Mouse (Mus musculus): Measurements from ENCODE around the gene Akap5. TPM values are rescaled to one million over a fixed set of nuclear protein-coding genes. Genes with fewer than 3 reads are reported as not detected.

The Akap5 gene
- total RNA-seq, 2 experiments from 2014 or later: 58.6 to 66.5 TPM

DNA sequence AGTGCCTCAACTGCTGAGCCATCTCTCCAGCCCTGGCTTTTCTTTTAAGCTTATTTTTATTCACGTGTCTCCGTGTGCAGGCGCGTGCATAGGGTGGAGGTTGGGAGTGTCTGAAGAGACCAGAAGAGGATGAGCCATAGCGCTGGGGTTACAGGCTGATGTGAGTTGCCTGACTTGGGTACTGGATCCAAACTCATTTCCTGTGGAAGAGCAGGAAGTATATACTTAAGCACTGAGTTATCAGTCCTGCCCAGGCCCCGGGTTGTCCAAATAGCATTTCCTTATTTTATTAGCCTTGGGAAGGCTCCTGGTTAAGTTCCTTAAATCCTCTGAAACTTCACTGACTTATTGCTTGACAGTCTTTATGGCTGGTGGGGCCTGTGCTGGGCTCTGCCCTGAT, 14.7 kb upstream of the Akap5 start:
- no peak for DNase-seq (ENCODE audit: extremely low spot score in 1 of 2, low spot score in 1 of 2)

DNA sequence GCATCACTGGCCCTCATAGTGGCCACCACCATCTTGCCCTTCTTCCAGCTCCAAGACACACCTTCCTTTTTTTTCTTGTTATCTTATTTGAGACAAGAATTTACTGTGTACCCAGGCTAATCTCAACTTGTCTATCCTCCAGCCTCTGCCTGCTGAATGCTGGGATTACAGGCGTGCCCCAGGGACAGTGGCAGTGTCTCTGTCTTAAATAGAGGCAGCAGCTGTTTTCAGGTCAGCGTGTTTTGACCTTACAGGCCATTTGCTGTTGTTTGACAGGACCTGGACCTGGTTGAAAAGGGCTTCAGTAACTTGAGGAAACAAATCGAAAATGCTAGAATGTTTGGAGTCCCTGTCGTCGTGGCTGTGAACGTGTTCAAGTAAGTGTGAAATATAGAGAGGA, 14.1 kb upstream of the Akap5 start:
- no peak for DNase-seq (ENCODE audit: extremely low spot score in 1 of 2, low spot score in 1 of 2)

DNA sequence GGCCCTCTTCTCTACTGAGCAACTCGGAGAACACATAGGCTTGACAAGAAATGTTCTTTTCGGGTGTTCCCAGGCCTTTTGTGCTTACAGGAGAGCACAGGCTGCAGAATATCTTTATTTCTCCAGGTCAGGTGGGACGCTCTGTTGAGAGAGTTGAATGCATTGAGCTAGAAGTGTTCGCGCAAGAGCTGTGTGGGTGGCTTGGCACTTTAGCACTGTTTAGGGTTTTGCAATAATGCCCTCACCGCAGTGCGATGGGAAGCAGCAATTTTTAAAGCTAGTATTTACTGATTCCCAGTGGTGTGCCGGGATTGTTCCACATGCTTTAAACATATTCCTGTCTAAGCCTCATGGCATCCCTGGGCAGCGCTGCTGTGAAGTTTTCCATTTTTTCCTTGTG, 13.5 kb upstream of the Akap5 start:
- no peak for DNase-seq (ENCODE audit: extremely low spot score in 1 of 2, low spot score in 1 of 2)

DNA sequence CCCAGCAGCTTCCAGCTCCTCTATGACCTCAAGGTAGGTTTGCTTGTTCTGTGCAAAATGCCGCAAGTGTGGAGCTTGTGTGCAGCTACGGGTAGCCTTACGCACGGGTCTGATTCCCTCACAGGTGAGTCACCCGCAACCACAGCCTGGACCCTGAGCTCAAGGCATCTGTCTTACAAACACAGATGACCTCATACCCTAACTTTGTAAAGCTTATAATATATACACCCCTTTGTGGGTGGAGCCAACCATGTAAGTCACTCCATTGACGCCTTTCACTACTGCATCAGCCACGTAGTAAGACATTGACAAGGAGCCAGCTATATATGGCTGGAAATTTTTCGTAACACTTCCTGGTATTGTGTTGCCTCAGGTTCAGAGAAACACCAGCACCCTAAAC, 12.7 kb upstream of the Akap5 start:
- DNase-seq (ENCODE audit: extremely low spot score in 1 of 2, low spot score in 1 of 2): no peak

DNA sequence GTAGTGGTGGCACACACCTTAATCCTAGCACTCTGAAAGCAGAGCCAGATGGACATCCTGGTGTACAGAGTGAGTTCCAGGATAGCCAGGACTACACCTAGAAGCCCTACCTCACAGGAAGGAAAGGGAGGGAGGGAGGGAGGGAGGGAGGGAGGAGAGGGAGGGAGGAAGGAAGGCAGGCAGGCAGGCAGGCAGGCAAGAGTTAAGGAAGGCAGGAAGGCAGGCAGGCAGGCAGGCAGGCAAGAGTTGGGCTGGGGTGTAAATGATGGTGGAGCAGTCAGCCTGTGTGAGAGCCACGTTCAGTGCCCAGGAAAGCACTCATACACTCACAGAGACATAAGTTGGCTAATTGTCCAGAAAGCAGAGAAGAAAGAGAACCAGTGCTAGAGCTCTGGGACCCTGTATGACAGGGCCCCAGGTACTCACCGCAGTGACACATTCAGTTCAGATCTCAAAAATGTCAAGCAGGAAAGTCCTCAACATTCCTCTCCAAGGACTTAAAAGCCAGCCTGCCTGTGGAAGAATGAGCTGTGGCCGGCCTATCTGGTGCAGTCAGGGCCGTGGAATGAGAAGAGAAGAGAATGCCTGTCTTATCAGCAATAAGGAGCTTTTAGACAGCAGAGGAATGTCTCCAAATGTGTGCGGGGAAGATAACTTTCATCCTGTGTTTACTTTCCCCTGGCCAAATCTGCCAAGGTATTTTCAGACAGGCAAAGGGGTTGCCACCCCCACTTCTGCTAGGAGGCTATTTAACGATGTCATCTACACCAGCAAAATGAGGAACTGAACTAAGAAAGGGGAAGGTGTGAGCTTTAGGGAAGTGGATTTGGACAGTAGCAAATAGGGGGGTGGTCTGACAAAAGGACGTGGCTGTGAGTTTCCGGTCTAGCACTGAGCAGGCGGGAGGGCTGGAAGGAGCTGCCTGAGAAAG, 6.1 kb upstream of the Akap5 start:
- no peak for DNase-seq (ENCODE audit: extremely low spot score in 1 of 2, low spot score in 1 of 2)

DNA sequence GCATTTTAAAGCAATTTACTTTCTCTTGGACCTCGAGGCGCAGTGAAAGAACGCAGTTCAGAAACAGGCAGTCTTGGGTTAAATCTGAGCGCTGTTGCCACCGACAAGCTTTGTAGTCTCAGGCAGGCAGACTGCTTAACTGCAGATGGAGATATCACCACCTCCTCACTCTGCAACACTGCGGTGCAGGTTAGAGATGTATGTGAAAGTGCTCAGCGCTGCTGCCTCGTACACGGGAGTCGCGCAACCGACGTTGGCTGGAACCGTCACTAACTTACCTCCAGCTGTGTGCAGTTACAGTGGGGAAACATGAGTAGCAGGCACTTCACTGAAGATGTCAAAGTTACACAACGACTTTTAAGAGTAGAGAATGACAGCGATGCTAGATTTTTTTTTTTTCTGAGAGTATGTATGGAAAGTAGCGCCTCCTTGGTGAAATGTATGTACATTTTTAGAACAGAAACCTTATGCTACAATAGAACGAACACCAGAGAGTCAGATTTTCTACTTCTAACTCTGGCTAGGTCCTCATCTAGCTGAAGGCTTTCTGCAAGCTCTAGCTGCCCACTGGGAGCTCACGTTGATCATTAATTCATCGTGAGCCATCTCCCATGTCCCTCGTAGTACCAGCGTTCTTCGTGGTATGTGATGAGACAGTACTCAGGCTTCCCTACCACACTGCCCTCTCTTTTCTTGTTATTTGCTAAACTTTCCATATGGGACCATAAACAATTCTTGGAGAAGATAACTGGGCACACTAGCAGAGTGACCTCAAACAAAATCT, 1.9 kb downstream of the Akap5 start:
- no peak for DNase-seq (ENCODE audit: extremely low spot score in 1 of 2, low spot score in 1 of 2)

DNA sequence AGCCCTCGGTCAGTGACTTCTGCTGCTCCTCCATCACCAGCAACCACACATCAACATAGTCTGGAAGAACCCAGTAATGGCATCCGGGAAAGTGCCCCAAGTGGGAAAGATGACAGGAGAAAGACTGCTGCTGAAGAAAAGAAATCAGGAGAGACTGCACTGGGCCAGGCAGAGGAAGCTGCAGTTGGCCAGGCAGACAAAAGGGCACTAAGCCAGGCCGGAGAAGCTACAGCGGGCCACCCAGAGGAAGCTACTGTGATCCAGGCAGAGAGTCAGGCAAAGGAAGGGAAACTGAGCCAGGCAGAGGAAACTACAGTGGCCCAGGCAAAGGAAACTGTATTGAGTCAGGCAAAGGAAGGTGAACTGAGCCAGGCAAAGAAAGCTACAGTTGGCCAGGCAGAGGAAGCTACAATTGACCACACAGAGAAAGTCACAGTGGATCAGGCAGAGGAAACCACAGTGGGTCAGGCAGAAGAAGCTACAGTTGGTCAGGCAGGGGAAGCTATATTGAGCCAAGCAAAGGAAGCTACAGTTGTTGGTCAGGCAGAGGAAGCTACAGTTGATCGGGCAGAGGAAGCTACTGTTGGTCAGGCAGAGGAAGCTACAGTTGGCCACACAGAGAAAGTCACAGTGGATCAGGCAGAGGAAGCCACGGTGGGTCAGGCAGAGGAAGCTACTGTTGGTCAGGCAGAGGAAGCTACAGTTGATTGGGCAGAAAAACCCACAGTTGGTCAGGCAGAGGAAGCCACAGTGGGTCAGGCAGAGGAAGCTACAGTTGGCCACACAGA, 4.1 kb downstream of the Akap5 start:
- no peak for DNase-seq (ENCODE audit: extremely low spot score in 1 of 2, low spot score in 1 of 2)

DNA sequence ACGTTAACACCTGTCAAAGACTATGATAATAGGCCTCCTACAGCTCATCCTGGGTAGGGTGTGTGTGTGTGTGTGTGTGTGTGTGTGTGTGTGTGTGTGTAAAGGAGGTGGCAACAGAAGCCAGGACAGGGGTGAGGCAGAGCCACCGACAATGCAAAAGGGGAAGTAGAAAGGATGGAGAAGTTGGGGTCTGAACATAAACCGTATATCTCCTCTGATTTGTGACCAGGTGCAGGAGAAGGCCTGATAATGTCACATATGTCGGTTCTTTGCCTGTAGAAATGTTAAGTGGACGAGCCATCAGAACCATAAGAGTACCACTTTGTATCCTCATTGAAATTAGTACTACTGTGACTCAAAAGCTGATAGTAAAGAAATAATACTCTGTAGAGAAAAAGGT, 9.0 kb downstream of the Akap5 start:
- DNase-seq (ENCODE audit: extremely low spot score in 1 of 2, low spot score in 1 of 2): no peak

DNA sequence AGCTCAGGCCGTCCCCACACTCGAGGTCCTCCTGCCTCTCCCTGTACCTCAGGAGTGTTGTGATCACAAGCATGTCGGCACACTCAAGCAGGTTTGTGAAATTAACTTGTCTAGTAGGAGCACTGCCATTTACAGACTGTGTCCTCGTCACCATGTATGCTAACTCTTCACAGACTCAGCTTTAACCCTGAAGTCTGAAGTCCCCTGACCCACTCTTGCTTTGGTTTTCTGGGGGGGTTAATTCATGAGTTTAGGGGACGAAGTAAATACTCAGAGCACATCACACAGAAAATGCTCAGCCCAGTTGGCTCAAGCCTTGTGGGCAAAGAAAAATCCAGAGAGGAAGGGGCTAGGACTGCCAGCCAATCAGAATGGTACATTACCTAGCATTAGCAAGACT, 10.9 kb downstream of the Akap5 start:
- DNase-seq (ENCODE audit: extremely low spot score in 1 of 2, low spot score in 1 of 2): no peak

DNA sequence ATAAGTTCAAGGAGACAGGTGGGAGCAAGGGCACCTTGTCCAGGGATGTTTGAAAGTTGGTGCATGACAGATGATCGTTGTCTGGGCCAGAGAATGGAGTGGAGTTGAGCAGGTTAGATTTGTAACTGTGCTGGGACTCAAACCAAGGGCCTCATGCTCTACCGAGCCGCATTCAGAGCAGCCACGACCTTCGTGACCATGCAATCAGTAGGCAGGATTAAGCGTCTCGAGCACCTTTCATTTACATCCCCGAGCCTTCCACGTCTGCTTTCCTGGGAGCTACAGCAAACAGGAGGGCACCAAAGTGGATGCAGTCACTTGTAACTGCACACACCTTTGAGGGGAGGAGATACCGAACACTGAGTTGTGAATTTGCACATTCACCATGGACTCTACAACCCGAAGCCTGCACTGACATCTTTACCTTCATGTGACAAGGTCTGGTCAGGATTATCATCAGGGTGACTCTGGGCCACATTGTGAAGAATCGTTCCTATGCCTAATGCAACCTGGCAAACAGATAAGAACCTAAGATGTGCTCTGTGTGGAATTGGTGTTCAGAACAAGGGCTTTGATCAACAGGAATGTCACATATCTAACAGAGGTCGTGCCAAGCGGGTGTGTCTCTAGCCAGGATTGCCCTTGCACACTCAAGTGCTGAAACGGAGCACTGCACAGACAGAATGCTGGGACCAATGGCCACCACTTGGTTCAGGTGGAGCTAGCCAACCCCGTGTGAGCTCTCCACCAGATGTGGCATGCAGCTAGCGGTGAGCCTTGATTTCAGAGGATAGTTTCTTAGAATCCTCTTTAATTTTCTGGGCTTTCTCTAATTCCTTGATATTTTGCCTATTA, 11.6 kb downstream of the Akap5 start:
- no peak for DNase-seq (ENCODE audit: extremely low spot score in 1 of 2, low spot score in 1 of 2)

DNA sequence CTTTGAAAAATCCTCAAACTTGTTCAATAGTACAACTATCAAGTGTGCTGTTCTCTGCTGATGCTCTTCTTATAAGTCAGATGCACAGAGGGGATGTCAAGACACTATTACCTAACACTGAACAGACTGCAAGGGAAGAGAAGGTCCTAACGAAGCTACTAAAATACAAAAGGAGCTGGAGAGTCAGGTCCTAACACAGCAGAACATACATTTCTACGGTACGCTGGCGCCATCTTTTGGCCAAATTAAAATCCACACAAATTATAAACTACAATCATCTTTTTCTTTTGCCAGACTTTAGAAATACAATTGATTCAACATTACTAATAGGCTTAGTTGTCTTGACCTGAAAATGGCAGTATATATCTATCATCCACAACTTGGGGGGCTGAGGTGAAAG, 16.4 kb downstream of the Akap5 start:
- DNase-seq (ENCODE audit: extremely low spot score in 1 of 2, low spot score in 1 of 2): peak in 1 of 2 experiments; percentile 77

DNA sequence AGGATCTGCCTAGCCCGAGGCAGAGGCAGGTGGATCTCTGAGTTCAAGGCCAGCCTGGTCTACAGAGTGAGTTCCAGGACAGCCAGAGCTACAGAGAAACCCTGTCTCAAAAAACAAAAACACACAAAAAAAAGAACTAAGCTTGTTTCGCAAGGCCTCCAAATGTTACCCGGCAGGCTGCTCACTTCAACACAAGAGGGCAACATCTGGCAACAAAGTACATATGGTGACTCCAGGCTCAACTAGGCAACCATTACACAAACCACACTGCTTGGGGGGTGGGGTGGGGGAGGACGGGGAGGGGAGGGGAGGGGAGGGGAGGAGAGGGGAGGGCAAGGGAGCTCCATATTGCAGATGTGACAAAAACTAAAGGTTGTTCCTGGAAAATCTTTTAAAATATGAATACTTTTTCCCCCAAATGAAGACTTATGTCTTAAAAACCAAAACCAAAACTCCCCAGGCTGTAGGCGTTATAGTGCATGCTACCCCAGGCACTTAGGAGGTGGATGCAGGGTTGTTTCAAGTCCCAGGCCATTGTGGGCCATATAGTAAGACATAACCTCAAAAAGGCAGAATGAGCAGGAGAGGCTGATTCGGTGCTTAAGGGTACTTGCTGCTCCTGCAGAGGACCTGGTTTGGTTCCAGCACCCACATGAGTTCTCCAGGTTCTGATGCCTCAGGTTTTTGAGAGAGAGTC, 21.2 kb downstream of the Akap5 start:
- DNase-seq (ENCODE audit: extremely low spot score in 1 of 2, low spot score in 1 of 2): no peak

DNA sequence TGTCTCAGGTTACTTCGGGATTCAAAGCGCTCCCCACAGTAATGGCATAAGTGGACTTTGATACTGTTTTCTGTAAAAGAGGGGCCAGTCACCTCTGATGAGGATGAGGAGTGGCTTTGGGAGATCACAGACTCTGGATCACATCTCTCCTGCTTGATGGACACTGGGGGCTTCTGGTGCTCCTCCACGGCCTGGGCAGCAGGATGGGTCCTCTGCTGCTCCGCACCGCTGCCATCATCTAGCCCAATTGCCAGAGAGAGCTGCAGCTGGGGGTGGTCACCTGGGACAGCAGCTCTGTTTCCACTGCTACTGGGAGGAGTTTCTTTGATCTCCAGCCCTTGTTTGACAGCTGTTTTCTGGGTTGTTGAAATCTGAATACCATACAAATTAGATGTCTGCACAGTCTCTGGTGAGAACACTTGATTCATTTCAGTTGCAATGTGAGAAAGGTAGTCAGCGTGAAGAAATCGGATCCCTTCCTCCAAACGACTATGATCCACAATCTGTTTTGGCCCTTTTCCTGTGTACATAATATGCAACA, 25.1 kb downstream of the Akap5 start:
- DNase-seq (ENCODE audit: extremely low spot score in 1 of 2, low spot score in 1 of 2): no peak

DNA sequence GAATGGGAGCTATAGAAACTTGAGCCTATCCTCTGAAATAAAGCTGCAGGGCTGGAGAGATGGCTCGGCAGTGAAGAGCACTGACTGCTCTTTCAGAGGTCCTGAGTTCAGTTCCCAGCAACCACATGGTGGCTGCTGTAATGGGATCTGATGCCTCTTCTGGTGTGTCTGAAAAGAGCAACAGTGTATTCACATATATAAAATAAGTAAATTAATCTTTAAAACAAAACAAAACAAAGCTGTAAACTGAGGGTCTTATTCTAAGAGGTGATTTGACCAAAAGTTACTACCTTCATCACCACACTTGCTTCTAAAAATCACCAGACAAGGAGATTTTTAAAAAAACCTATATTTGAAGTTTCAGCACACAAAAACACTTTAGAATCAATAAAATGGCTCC, 36.2 kb downstream of the Akap5 start:
- no peak for DNase-seq (ENCODE audit: extremely low spot score in 1 of 2, low spot score in 1 of 2)

DNA sequence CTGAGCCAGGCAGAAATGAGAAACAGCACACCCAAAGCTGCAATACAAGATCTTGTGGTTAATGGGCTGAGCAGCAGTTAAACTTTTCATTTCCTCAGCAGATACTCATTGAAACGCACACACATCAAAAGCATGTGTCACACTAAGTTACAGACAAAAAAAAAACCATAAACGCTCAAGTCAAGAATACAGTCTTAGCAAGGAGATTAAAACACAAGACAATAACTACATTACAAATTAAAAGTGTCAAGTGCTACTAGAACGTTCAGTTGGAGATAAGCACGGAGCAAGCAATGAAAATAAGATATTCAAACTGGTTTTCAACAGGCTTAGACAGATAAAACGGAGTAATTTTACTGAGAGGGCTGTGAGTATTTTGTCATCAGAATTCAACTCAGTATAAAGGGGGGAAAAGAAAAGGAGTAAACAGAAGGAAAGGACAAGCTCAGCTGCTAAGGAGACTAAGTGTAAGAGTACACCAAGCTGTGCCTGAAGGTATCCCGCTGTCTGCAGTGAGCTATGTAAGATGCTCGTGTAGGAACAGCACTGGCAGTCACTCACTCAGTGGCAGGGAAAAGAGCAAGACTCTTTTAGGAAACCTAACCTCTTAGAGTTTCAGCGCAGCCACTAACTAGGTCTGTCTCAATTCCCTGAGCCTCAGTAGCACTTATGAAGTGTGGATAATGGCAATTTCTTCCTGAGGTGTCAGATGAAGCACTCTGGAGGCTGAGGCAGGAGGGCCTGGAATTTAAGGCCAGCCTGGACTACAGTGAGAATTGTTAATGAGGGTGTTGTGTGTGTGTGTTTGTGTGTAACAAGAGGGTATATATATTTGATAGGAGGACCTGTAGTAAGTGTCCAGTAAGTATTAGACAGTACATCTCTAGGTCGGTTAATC, 37.0 kb downstream of the Akap5 start:
- DNase-seq (ENCODE audit: extremely low spot score in 1 of 2, low spot score in 1 of 2): no peak

DNA sequence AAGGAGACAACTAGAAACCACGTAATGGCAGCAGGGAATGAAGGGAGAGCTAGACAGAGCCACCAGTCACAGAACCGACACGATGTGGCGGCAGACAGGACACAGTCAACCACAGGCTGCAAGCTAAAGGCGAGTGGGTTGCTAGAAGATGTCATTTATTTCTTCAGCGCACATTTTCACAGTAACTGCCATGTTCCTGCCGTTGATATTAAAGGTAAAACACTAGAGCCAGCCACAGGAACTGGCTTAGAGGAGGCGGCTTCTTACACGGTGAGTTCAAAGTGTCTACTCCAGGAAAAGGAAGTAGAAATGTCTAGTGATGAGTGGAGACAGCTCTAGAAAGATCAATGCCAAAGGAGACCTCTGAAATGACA, 37.6 kb downstream of the Akap5 start:
- DNase-seq (ENCODE audit: extremely low spot score in 1 of 2, low spot score in 1 of 2): no peak

DNA sequence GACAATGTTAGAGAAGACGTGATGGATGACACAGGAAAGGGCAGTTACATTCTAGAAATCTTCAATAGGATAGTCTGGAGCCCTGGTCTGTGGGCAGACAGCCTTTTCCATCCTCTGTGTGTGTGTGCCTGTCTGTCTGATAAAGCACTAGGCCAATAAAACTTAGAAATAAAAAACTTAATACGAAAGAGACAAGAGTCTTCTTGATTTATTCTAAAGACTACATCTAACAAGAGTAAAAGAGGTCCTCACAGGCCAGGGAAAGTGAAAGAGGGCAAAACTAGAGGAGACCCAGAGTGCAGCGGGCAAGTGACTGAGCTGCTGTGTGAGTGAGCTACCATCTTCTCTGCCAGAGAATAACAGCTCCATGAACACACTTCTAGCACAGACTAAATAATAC, 41.6 kb downstream of the Akap5 start:
- no peak for DNase-seq (ENCODE audit: extremely low spot score in 1 of 2, low spot score in 1 of 2)

Measured in layer of hippocampus, postnatal 25 days (tissue).